In genomic region chr6:91684474-91684829, GRCm38 (mm10) we compare ENCODE assay signal across 8 mouse cellular contexts. TPM values are rescaled to one million over a fixed set of nuclear protein-coding genes. Genes with fewer than 3 reads are reported as not detected.
DNase-seq lines count a peak whose midpoint lies in the region; ATAC-seq and TF ChIP-seq lines count a peak whose summit lies in the region.

No protein-coding gene starts in this region.

- DNase-seq in heart, adult 2 months: no peak
- DNase-seq in heart, adult 18-20 months: no peak
- no peak for DNase-seq in urinary bladder, adult 2 months (ENCODE audit: low spot score)
- no peak for DNase-seq in urinary bladder, postnatal 4 days (ENCODE audit: low spot score in 2 of 2)

- peak overlapping the region; percentile 88 for H3K4me3 ChIP-seq in heart, adult 2 months
- peak overlapping the region; percentile 97 for H3K4me3 ChIP-seq in C2C12 (ENCODE audit: insufficient read depth, poor library complexity, severe bottlenecking)
- peak overlapping the region; percentile 91 for H3K4me3 ChIP-seq in embryonic facial prominence, embryonic 15.5 days (replicated peaks)
- peak overlapping the region; percentile 67 for H3K4me3 ChIP-seq in kidney, embryonic 16.5 days (ENCODE audit: low read length)

- peaks cover 2% of the 10 kb centered on the region for H3K79me2 ChIP-seq in heart, adult 2 months (replicated peaks; ENCODE audit: control insufficient read depth, insufficient read depth, low read length)
- H3K79me2 ChIP-seq in C2C12 (ENCODE audit: control insufficient read depth, insufficient read depth): peaks cover 55% of the 10 kb centered on the region

- TF ChIP-seq CTCF in heart, adult 2 months (IDR thresholded peaks at IDR 0.05): no peak
- TF ChIP-seq CTCF in C2C12 (IDR thresholded peaks at IDR 0.05; ENCODE audit: control insufficient read depth, insufficient read depth, insufficient read length): no peak

- ATAC-seq in embryonic facial prominence, embryonic 15.5 days (ENCODE audit: insufficient number of reproducible peaks, low FRiP score, low TSS enrichment, low read depth): peak; percentile 52
- ATAC-seq in kidney, embryonic 16.5 days (ENCODE audit: low FRiP score, low TSS enrichment): peak; percentile 49
- 0 out of 2 replicates have a peak, but pooled peaks have one; percentile 9 for ATAC-seq in megakaryocyte-erythroid progenitor cell, adult 5-6 weeks (replicated peaks; ENCODE audit: low FRiP score, low TSS enrichment, poor library complexity, severe bottlenecking)

- WGBS in heart, adult 2 months: 6% methylated on average over 13 of the region's 13 CpGs
- WGBS in embryonic facial prominence, embryonic 15.5 days: 1% methylated on average over 12 of the region's 13 CpGs
- under 1% methylated on average over 13 of the region's 13 CpGs for WGBS in kidney, embryonic 16.5 days

- TF ChIP-seq POLR2A in heart, adult 2 months (IDR thresholded peaks at IDR 0.05; ENCODE audit: insufficient read depth, low read depth, low read length): no peak

- peaks cover 13% of the 10 kb centered on the region for H3K4me1 ChIP-seq in heart, adult 2 months (ENCODE audit: control insufficient read depth, insufficient read depth, low read length)
- H3K4me1 ChIP-seq in embryonic facial prominence, embryonic 15.5 days: peaks cover 45% of the 10 kb centered on the region
- H3K4me1 ChIP-seq in kidney, embryonic 16.5 days (ENCODE audit: insufficient read depth, low read length): peaks cover 41% of the 10 kb centered on the region

- H3K9me3 ChIP-seq in embryonic facial prominence, embryonic 15.5 days (replicated peaks): no peaks in the 10 kb centered on the region
- no peaks in the 10 kb centered on the region for H3K9me3 ChIP-seq in kidney, embryonic 16.5 days (ENCODE audit: low read length)

- no peaks in the 10 kb centered on the region for H3K27me3 ChIP-seq in heart, adult 2 months (ENCODE audit: control insufficient read depth, insufficient read depth, low read length)
- H3K27me3 ChIP-seq in C2C12 (ENCODE audit: control insufficient read depth, insufficient read depth, insufficient read length): no peaks in the 10 kb centered on the region
- H3K27me3 ChIP-seq in embryonic facial prominence, embryonic 15.5 days: no peaks in the 10 kb centered on the region
- no peaks in the 10 kb centered on the region for H3K27me3 ChIP-seq in kidney, embryonic 16.5 days (ENCODE audit: insufficient read depth, low read length)

- no peak for TF ChIP-seq EP300 in heart, adult 2 months (IDR thresholded peaks at IDR 0.05; ENCODE audit: insufficient read depth, low read depth, low read length)

- peaks cover 51% of the 10 kb centered on the region for H3K79me3 ChIP-seq in C2C12 (ENCODE audit: low read depth)

- H3K9ac ChIP-seq in heart, adult 2 months (ENCODE audit: low read depth, low read length): peak overlapping the region; percentile 100
- H3K9ac ChIP-seq in embryonic facial prominence, embryonic 15.5 days: peak overlapping the region; percentile 96
- peak overlapping the region; percentile 85 for H3K9ac ChIP-seq in kidney, embryonic 16.5 days (replicated peaks; ENCODE audit: low read length)

- H3ac ChIP-seq in C2C12 (ENCODE audit: control insufficient read depth, insufficient read length, low read depth): peak overlapping the region; percentile 81

- intact Hi-C loops in heart, adult 2 months (cut with DNase I): loop anchor here (2.0 to 5.0 kb wide), 5 partner anchors 30 to 157 kb away; no protein-coding TSS in a partner anchor

- peak overlapping the region; percentile 98 for H3K27ac ChIP-seq in heart, adult 2 months
- peak overlapping the region; percentile 93 for H3K27ac ChIP-seq in embryonic facial prominence, embryonic 15.5 days (replicated peaks)
- H3K27ac ChIP-seq in kidney, embryonic 16.5 days (ENCODE audit: low read length): peak overlapping the region; percentile 90

- H3K4me2 ChIP-seq in embryonic facial prominence, embryonic 15.5 days (replicated peaks): peak overlapping the region; percentile 92
- H3K4me2 ChIP-seq in kidney, embryonic 16.5 days (replicated peaks; ENCODE audit: low read depth, low read length): peak overlapping the region; percentile 68

- peaks cover 2% of the 10 kb centered on the region for H3K36me3 ChIP-seq in heart, adult 2 months (ENCODE audit: control insufficient read depth, insufficient read depth, low read length)
- H3K36me3 ChIP-seq in C2C12 (ENCODE audit: control insufficient read depth, insufficient read depth): peaks cover 11% of the 10 kb centered on the region
- H3K36me3 ChIP-seq in embryonic facial prominence, embryonic 15.5 days: no peaks in the 10 kb centered on the region
- no peaks in the 10 kb centered on the region for H3K36me3 ChIP-seq in kidney, embryonic 16.5 days (ENCODE audit: insufficient read depth, low read length)

TF ChIP-seq in C2C12, 6 proteins besides CTCF, POLR2A, EP300 and RAD21:
- TF ChIP-seq FOSL1 (IDR thresholded peaks at IDR 0.05; ENCODE audit: insufficient read depth, low read length, poor library complexity, severe bottlenecking) (no peak), USF1 (IDR thresholded peaks at IDR 0.05; ENCODE audit: low read depth) (no peak), MAX (IDR thresholded peaks at IDR 0.05) (no peak), CEBPB (IDR thresholded peaks at IDR 0.05; ENCODE audit: low read depth) (no peak), MYOG (IDR thresholded peaks at IDR 0.05; ENCODE audit: control insufficient read depth, extremely low read depth, insufficient read length) (no peak), MYOD1 (IDR thresholded peaks at IDR 0.05; ENCODE audit: control insufficient read depth, insufficient read length, low read depth) (no peak)

RNA-seq across cellular contexts. Expression of gene Slc6a6, which starts 0.6 kb away (rescaled TPM):
- total RNA-seq in heart, adult 2 months (2021): 10 to 100 TPM; 56.4 to 96.9 TPM
- 86.2 and 118 TPM in 2 replicates for polyA plus RNA-seq in heart, adult 2 months (2012; rRNA removed)
- total RNA-seq in heart, adult 18-20 months (2021): 10 to 100 TPM; 53.1 to 54.8 TPM
- 97.0 TPM for polyA plus RNA-seq in C2C12 (2012; fragmentation: generic; extraction: Trizol)
- 61.6 and 77.5 TPM in 2 replicates for polyA plus RNA-seq in embryonic facial prominence, embryonic 15.5 days (2015; fragmentation: Nextera tagmentation; extraction: Ambion mirVana)
- polyA plus RNA-seq in kidney, embryonic 16.5 days (2015; fragmentation: Nextera tagmentation; extraction: Ambion mirVana): 82.9 and 96.3 TPM in 2 replicates
- total RNA-seq in megakaryocyte-erythroid progenitor cell, adult 5-6 weeks (2014; fragmentation: Nextera tagmentation): 34.0 and 48.8 TPM in 2 replicates
- total RNA-seq in megakaryocyte-erythroid progenitor cell, adult 5-6 weeks (2017): 19.8 and 21.3 TPM in 2 replicates
- 55.0 and 73.2 TPM in 2 replicates for polyA plus RNA-seq in urinary bladder, adult 2 months (2012; rRNA removed)
